Comparison of ENCODE assay signal across 8 mouse cellular contexts in the genomic region with DNA sequence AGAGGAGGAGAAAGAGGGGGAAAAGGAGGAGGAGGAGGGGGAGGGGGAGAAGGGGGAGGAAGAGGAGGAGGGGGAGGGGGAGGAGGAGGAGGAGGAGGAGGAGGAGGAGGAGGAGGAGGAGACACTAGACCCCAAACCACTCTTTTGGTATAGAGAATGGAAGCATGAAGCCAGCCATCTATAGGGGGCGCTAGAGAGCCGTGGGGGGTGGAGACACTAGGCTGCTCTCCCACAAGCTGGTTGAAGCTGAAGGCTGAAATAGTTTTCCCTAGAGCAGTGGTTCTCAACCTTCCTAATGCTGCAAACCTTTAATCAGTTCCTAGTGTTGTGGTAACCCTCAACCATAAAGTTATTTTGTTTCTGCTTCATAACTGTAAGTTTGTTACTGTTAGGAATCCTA.
DNase-seq lines count a peak whose midpoint lies in the region; ATAC-seq and TF ChIP-seq lines count a peak whose summit lies in the region.

No protein-coding gene starts in this region.

- H3K4me2 ChIP-seq in forebrain, embryonic 12.5 days, result no peak overlapping the region
- no peak overlapping the region for H3K4me2 ChIP-seq in liver, embryonic 14.5 days (ENCODE audit: low read depth)

- H3K9ac ChIP-seq in forebrain, embryonic 12.5 days, result no peak overlapping the region
- no peak overlapping the region for H3K9ac ChIP-seq in liver, embryonic 14.5 days (replicated peaks)

- no peak for TF ChIP-seq POLR2A in lung, adult 2 months (IDR thresholded peaks at IDR 0.05; ENCODE audit: borderline replicate concordance, extremely low read depth, low read depth, low read length)

- 4% methylated on average over 2 of the region's 2 CpGs for WGBS in forebrain, embryonic 10.5 days
- 17% methylated on average over 2 of the region's 2 CpGs for WGBS in forebrain, embryonic 12.5 days
- WGBS in lung, adult 2 months, result 5% methylated on average over 2 of the region's 2 CpGs
- WGBS in liver, embryonic 14.5 days (ENCODE audit: insufficient replicate concordance), result 0% methylated on average over 2 of the region's 2 CpGs

- peak; percentile 49; the same call in 1 of the 2 replicates for TF ChIP-seq CTCF in lung, adult 2 months (IDR thresholded peaks at IDR 0.05; ENCODE audit: insufficient read depth, low read length)
- peak; percentile 74 for TF ChIP-seq CTCF in liver, embryonic 14.5 days (IDR thresholded peaks at IDR 0.05; ENCODE audit: low read depth)

- H3K4me1 ChIP-seq in forebrain, embryonic 10.5 days, result peaks cover 34% of the 10 kb centered on the region
- H3K4me1 ChIP-seq in forebrain, embryonic 12.5 days, result peaks cover 17% of the 10 kb centered on the region
- no peaks in the 10 kb centered on the region for H3K4me1 ChIP-seq in lung, adult 2 months (ENCODE audit: control insufficient read depth, insufficient read depth, low read length)
- peaks cover 8 to 16% of the 10 kb centered on the region in 2 experiments; a peak in 3 of 4 replicates for H3K4me1 ChIP-seq in liver, embryonic 14.5 days (replicated peaks; ENCODE audit: control insufficient read depth in 2 of 2, insufficient read depth in 2 of 2, low read length in 1 of 2)

- DNase-seq in forebrain, embryonic 10.5 days (ENCODE audit: extremely low spot score, low spot score), result peak; percentile 40
- DNase-seq in lung, adult 2 months, result peak; percentile 17
- no peak for DNase-seq in lung, postnatal 25 days (ENCODE audit: low spot score)
- DNase-seq in cerebellum, postnatal 14 days, result peak; percentile 22 to 73
- peak in 1 of 3 experiments; percentile 20 for DNase-seq in liver, embryonic 14.5 days (ENCODE audit: low read depth in 3 of 3, low spot score in 3 of 3)
- no peak for DNase-seq in layer of hippocampus, postnatal 14 days (ENCODE audit: low spot score in 2 of 2)

- no peak overlapping the region for H3K27ac ChIP-seq in forebrain, embryonic 10.5 days
- H3K27ac ChIP-seq in forebrain, embryonic 12.5 days, result no peak overlapping the region
- no peak overlapping the region for H3K27ac ChIP-seq in liver, embryonic 14.5 days

- TF ChIP-seq EP300 in liver, embryonic 14.5 days (IDR thresholded peaks at IDR 0.05; ENCODE audit: low read depth), result no peak

- no peak for ATAC-seq in forebrain, embryonic 12.5 days (ENCODE audit: low FRiP score)
- no peak for ATAC-seq in liver, embryonic 14.5 days (ENCODE audit: insufficient read depth)
- no peak; the same call in 1 of the 2 replicates for ATAC-seq in granulocyte monocyte progenitor cell, adult 5-6 weeks (replicated peaks; ENCODE audit: poor library complexity, severe bottlenecking)

- no peak overlapping the region for H3K4me3 ChIP-seq in forebrain, embryonic 10.5 days
- no peak overlapping the region for H3K4me3 ChIP-seq in forebrain, embryonic 12.5 days (replicated peaks)
- no peak overlapping the region for H3K4me3 ChIP-seq in lung, adult 2 months (replicated peaks; ENCODE audit: extremely low read depth, low read depth, low read length)
- no peak overlapping the region for H3K4me3 ChIP-seq in liver, embryonic 14.5 days (ENCODE audit: insufficient read depth in 1 of 2, low read depth in 2 of 2, low read length in 2 of 2)

- H3K9me3 ChIP-seq in forebrain, embryonic 10.5 days, result no peaks in the 10 kb centered on the region
- no peaks in the 10 kb centered on the region for H3K9me3 ChIP-seq in forebrain, embryonic 12.5 days
- H3K9me3 ChIP-seq in liver, embryonic 14.5 days (ENCODE audit: control insufficient read depth, low read length), result no peaks in the 10 kb centered on the region

- H3K36me3 ChIP-seq in forebrain, embryonic 10.5 days (replicated peaks), result no peaks in the 10 kb centered on the region
- no peaks in the 10 kb centered on the region for H3K36me3 ChIP-seq in forebrain, embryonic 12.5 days (replicated peaks)
- H3K36me3 ChIP-seq in liver, embryonic 14.5 days (replicated peaks; ENCODE audit: control insufficient read depth, insufficient read depth, low read depth), result no peaks in the 10 kb centered on the region

- peaks cover 15% of the 10 kb centered on the region; the same call in 1 of the 2 replicates for H3K27me3 ChIP-seq in forebrain, embryonic 10.5 days (ENCODE audit: poor library complexity, severe bottlenecking)
- H3K27me3 ChIP-seq in forebrain, embryonic 12.5 days, result peaks cover 7% of the 10 kb centered on the region; the same call in 1 of the 2 replicates
- H3K27me3 ChIP-seq in liver, embryonic 14.5 days (ENCODE audit: control insufficient read depth, insufficient read depth, low read length), result no peaks in the 10 kb centered on the region

Comparison
In these comparisons a context has a peak if more than half of its experiments do, and no peak if none do; other contexts are left out.
1. DNase-seq: peak in forebrain, embryonic 10.5 days (single experiment), lung, adult 2 months (single experiment) and cerebellum, postnatal 14 days (2 of 2); none in lung, postnatal 25 days (single experiment) and layer of hippocampus, postnatal 14 days (0 of 2).